Mouse (Mus musculus) intestine, postnatal 0 days (tissue): ENCODE results near the gene 2310046K23Rik. TPM values are rescaled to one million over a fixed set of nuclear protein-coding genes. Genes with fewer than 3 reads are reported as not detected.
A peak's percentile ranks its signal among the peaks of the same experiment; 100 is the strongest.
"Not testable (repeated sequence)": the region's sequence is repeated elsewhere in the genome, so short reads cannot be mapped to it uniquely, and the experiment has no call there.

Source experiments
- ATAC-seq: fragments of 200-750 bp; cut with Nextera tagmentation; 2 replicates; pipeline ENCODE4 v1.8.0; 2017; ENCODE audit warnings: mild to moderate bottlenecking, moderate TSS enrichment, moderate library complexity
- H3K27ac ChIP-seq: fragments of 300-500 bp; sonication (generic); 2 replicates; pipeline ENCODE4 v1.5.1; 2014; ENCODE audit warnings: mild to moderate bottlenecking, low read depth, low read length, moderate library complexity
- H3K27me3 ChIP-seq: fragments of 300-500 bp; sonication (generic); replicated peaks from 2 replicates; pipeline ENCODE4 v1.6.1; 2014; ENCODE audit warnings: low read length, mixed read lengths; ENCODE audit not compliant: control insufficient read depth, insufficient read depth
- H3K36me3 ChIP-seq: fragments of 300-500 bp; sonication (generic); 2 replicates; pipeline ENCODE4 v1.6.1; 2014; ENCODE audit warnings: mild to moderate bottlenecking, moderate library complexity; ENCODE audit not compliant: control insufficient read depth, insufficient read depth
- H3K4me1 ChIP-seq: fragments of 300-500 bp; sonication (generic); replicated peaks from 2 replicates; pipeline ENCODE4 v1.6.1; 2014; ENCODE audit warnings: antibody characterized with exemption, low read length, mixed read lengths; ENCODE audit not compliant: control insufficient read depth, insufficient read depth
- H3K4me2 ChIP-seq: fragments of 300-500 bp; sonication (generic); replicated peaks from 2 replicates; pipeline ENCODE4 v1.6.1; 2014; ENCODE audit warnings: low read depth, mild to moderate bottlenecking, moderate library complexity
- H3K4me3 ChIP-seq: fragments of 300-500 bp; sonication (generic); 2 replicates; pipeline ENCODE4 v1.5.1; 2014; ENCODE audit warnings: low read depth, low read length
- H3K9ac ChIP-seq: fragments of 300-500 bp; sonication (generic); 2 replicates; pipeline ENCODE4 v1.6.1; 2014; ENCODE audit warnings: mild to moderate bottlenecking, low read depth, low read length
- H3K9me3 ChIP-seq: fragments of 300-500 bp; sonication (generic); 2 replicates; pipeline ENCODE4 v1.6.1; 2016; ENCODE audit warnings: mixed run types; ENCODE audit not compliant: control insufficient read depth
- CTCF ChIP-seq: sonication (generic); IDR thresholded peaks from 2 replicates; pipeline ENCODE4 v1.5.1; 2016; ENCODE audit warnings: low read depth, mild to moderate bottlenecking, control low read depth, antibody characterized with exemption, moderate library complexity
- WGBS: fragments of 180-500 bp; shearing (Covaris S2); extraction: QIAGEN DNeasy Blood & Tissue Kit; methylation state at CpG from one replicate; pipeline ENCODE4 v1.1.7; 2014; 5-methylcytosine and 5-hydroxymethylcytosine counted together
- polyA plus RNA-seq: library from polyadenylated mRNA; unstranded; fragments of >200 nt; fragmentation: Nextera tagmentation; extraction: Ambion mirVana; gene quantifications from 2 replicates; pipeline ENCODE4 v1.2.1, GENCODE M21; 2015

The 2310046K23Rik gene
- polyA plus RNA-seq, 1 experiment from 2014 or later, result not detected

DNA sequence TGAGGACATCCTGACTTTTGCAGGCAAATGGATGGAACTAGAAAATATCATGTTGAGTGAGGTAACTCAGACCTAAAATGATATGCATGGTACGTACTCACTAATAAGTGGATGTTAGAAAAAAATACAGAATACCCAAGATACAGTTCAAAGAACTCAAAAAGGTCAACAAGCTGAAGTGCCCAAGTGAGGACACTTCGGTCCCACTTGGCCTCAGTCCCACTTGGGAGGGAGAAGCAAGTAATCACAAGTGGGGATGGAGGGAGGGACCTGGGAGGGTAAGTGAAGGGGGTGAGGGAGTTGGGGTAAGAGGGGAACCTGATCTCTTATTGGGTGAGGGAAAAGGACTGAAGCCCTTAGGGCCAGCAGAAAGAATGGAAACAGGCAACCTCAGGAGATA, 34.4 kb upstream of the 2310046K23Rik start:
- no peak overlapping the region for H3K4me3 ChIP-seq
- no peaks in the 10 kb centered on the region for H3K36me3 ChIP-seq
- no peaks in the 10 kb centered on the region for H3K9me3 ChIP-seq
- no peak for ATAC-seq
- no peak overlapping the region for H3K27ac ChIP-seq
- H3K4me1 ChIP-seq, result no peaks in the 10 kb centered on the region
- WGBS, result 83% methylated on average over 2 of the region's 2 CpGs
- H3K27me3 ChIP-seq, result no peaks in the 10 kb centered on the region
- no peak overlapping the region for H3K4me2 ChIP-seq
- H3K9ac ChIP-seq, result no peak overlapping the region
- no peak for TF ChIP-seq CTCF

DNA sequence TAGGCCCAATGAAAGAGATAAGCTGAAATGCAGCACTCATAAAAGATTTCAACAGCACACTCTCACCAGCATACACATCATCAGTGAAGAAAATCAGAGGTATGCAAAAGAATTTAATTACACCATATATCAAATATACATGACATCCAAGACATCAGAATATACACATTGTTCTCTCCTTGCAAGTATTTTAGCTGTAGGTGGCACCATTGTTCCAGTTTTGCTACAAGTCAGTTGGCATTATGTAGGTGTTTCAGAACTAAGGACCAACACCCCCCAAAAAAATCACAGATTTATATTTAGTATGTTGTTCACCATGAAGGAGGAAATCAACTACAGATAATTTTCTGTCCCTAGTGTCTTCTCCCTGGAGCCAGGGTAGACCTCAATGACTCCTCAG, 31.1 kb upstream of the 2310046K23Rik start:
- Histone ChIP-seq H3K27ac (no peak overlapping the region), H3K36me3 (no peaks in the 10 kb centered on the region), H3K9ac (no peak overlapping the region), H3K4me1 (no peaks in the 10 kb centered on the region), H3K4me2 (no peak overlapping the region), H3K4me3 (no peak overlapping the region), H3K9me3 (no peaks in the 10 kb centered on the region), H3K27me3 (no peaks in the 10 kb centered on the region)
- ATAC-seq, result no peak
- TF ChIP-seq CTCF, result peak; percentile 62

DNA sequence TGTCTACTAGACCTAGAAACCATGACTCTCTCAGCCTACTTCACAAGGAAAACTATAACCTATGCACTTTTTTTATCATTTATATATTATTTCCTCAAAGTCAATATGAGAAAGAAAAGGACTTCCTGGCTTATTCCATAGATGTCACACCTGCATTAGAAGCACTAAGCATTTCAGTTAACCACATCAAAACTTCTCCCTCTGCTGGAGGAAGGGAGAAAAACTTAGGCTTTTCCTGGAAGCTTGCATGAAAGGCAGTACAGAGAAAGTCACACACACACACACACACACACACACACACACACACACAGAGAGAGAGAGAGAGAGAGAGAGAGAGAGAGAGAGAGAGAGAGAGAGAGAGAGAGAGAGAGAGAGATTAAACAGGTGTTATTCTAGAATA, 22.0 kb downstream of the 2310046K23Rik start:
- H3K27ac ChIP-seq, result no peak overlapping the region
- no peak overlapping the region for H3K4me3 ChIP-seq
- H3K36me3 ChIP-seq, result no peaks in the 10 kb centered on the region
- no peak for ATAC-seq
- H3K27me3 ChIP-seq, result no peaks in the 10 kb centered on the region
- H3K9me3 ChIP-seq, result no peaks in the 10 kb centered on the region
- peak; percentile 64 for TF ChIP-seq CTCF
- no peak overlapping the region for H3K4me2 ChIP-seq
- no peaks in the 10 kb centered on the region for H3K4me1 ChIP-seq
- H3K9ac ChIP-seq, result no peak overlapping the region

DNA sequence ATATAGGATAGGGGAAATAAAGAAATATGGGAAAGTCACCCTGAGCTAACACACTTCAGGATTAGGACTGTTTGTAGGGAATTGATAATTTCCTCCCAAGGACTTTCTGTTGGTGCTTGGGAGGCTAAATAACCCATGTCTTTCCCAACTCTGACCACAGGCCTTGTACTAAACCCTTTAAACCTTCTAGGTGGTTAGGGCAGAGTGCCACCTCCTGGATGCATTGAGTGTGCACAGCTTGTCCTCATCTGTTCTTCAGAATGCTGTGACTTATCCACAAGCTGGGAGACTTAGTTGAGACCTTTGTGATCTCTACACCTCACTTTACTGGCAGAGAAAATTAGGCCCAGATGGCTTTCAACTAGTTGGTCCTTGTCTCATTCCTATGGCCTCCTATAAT, 23.5 kb downstream of the 2310046K23Rik start:
- peak; percentile 67 for ATAC-seq

DNA sequence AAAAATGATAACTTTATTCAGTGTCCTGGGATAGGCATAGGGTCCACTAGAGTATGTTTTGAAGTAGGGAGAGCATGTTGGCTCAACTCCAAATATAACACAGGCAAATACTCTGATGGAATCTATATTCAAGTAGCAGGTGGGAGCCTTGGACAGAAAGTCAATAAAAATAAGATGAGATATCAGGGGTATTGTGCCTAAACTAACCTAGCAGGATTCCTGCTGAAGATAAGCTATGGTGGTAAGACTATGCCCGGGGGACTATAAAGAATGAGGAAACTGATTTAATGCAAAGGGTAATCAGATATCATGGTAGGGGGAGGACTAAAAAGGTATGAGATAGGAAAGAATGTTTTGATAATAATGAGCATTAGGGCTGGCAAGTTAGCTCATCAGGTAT, 26.1 kb downstream of the 2310046K23Rik start:
- no peak for TF ChIP-seq CTCF
- H3K27ac ChIP-seq, result no peak overlapping the region
- no peaks in the 10 kb centered on the region for H3K4me1 ChIP-seq
- H3K27me3 ChIP-seq, result no peaks in the 10 kb centered on the region
- no peaks in the 10 kb centered on the region for H3K36me3 ChIP-seq
- no peak overlapping the region for H3K4me3 ChIP-seq
- no peak for ATAC-seq
- no peaks in the 10 kb centered on the region for H3K9me3 ChIP-seq
- no peak overlapping the region for H3K4me2 ChIP-seq
- no peak overlapping the region for H3K9ac ChIP-seq
- 39% methylated on average over 1 of the region's 1 CpGs for WGBS

More for the DNA sequence above, 23.5 kb downstream of the 2310046K23Rik start:
- H3K9ac ChIP-seq, result no peak overlapping the region
- H3K4me1 ChIP-seq, result no peaks in the 10 kb centered on the region
- no peaks in the 10 kb centered on the region for H3K27me3 ChIP-seq
- peak; percentile 86 for TF ChIP-seq CTCF
- no peak overlapping the region for H3K4me3 ChIP-seq
- no peaks in the 10 kb centered on the region for H3K9me3 ChIP-seq
- H3K36me3 ChIP-seq, result no peaks in the 10 kb centered on the region
- H3K4me2 ChIP-seq, result no peak overlapping the region
- no peak overlapping the region for H3K27ac ChIP-seq

- no peak for ATAC-seq
- Histone ChIP-seq H3K27ac (no peak overlapping the region), H3K4me2 (no peak overlapping the region), H3K4me3 (no peak overlapping the region), H3K4me1 (no peaks in the 10 kb centered on the region), H3K9me3 (no peaks in the 10 kb centered on the region), H3K36me3 (no peaks in the 10 kb centered on the region), H3K9ac (no peak overlapping the region), H3K27me3 (no peaks in the 10 kb centered on the region)
- TF ChIP-seq CTCF, result no peak
Observed at GRCm38 (mm10) chr3:92503528-92503927, 30.8 kb downstream of the 2310046K23Rik start.

DNA sequence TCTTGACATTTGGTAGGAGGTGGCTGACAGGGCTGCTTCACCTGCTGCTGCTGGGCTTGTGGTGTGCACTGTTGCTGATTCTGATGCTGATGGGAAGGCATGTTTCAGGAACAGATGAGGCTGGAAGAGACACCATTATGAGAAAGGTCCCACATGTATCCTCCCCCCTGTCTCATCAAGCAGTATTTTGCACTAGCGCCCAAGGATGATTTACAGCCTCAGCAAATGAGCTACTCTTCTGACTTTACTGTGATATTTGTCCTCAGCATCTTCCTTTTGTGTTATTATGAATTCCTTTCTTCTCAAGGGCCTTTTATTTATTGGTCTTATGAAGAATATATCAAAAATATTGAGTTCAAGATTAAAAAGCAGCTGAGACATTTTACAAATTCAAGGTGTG, 33.9 kb downstream of the 2310046K23Rik start, which contains the start of gene Sprr4:
Sprr4 (minus strand) TSS at position 101 of the 400 bp plus-strand sequence.
- H3K9me3 ChIP-seq, result no peaks in the 10 kb centered on the region

GRCm38 (mm10) chr3:92490262-92490661, 44.0 kb downstream of the 2310046K23Rik start:
- not testable (repeated sequence) for H3K27ac ChIP-seq, H3K4me3 ChIP-seq, ATAC-seq

More for the DNA sequence above, 33.9 kb downstream of the 2310046K23Rik start, which contains the start of gene Sprr4:
- no peaks in the 10 kb centered on the region for H3K36me3 ChIP-seq
- no peak for TF ChIP-seq CTCF
- no peak within 1 kb of the TSS for H3K9ac ChIP-seq
- no peak within 1 kb of the TSS for H3K4me3 ChIP-seq
- ATAC-seq, result no peak
- WGBS, result 95% methylated on average over 1 of the region's 1 CpGs
- H3K27me3 ChIP-seq, result no peaks in the 10 kb centered on the region
- H3K4me2 ChIP-seq, result no peak within 1 kb of the TSS
- no peaks in the 10 kb centered on the region for H3K4me1 ChIP-seq
- no peak within 1 kb of the TSS for H3K27ac ChIP-seq

More at GRCm38 (mm10) chr3:92490262-92490661, 44.0 kb downstream of the 2310046K23Rik start:
- H3K4me2 ChIP-seq, H3K36me3 ChIP-seq, H3K9ac ChIP-seq, H3K4me1 ChIP-seq, H3K27me3 ChIP-seq, H3K9me3 ChIP-seq: not testable (repeated sequence)
